Mouse (Mus musculus): ENCODE results near the gene Txndc2.
"Not testable (repeated sequence)": the region's sequence is repeated elsewhere in the genome, so short reads cannot be mapped to it uniquely, and the experiment has no call there.

Txndc2 gene

GRCm38 (mm10) chr17:65656731-65657130 is 14.8 kb upstream of the Txndc2 start:
- in situ Hi-C loops (cut with MboI; ENCODE audit: low sequenced_read_pairs), result no loop called here

DNA sequence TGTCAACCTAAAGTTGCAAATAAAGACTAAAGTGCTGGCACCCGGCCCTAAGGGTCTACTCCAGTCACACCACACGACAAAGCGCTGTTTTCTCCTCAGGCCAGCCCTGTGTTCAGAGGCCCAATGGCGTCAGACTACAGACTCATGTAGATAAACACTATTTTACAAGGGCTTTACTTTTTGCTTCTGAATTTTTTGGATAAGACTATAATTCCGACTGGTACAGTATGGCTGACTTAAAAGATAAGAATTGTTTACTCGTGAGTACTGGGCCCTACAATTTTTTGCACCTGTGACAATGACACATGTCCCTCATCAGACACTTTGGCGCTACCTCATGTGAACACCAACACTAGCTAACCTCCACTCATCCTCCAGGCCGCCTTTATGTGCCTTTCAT is 14.1 kb upstream of the Txndc2 start:
- in situ Hi-C loops (cut with MboI; ENCODE audit: low sequenced_read_pairs), result no loop called here

- in situ Hi-C loops (cut with MboI; ENCODE audit: low sequenced_read_pairs), result no loop called here
Measured at GRCm38 (mm10) chr17:65655608-65656007, 13.6 kb upstream of the Txndc2 start.

GRCm38 (mm10) chr17:65650598-65650997 is 8.6 kb upstream of the Txndc2 start:
- in situ Hi-C loops (cut with MboI; ENCODE audit: low sequenced_read_pairs), result no loop called here

GRCm38 (mm10) chr17:65649175-65649493 is 7.2 kb upstream of the Txndc2 start:
- in situ Hi-C loops (cut with MboI; ENCODE audit: low sequenced_read_pairs), result no loop called here

DNA sequence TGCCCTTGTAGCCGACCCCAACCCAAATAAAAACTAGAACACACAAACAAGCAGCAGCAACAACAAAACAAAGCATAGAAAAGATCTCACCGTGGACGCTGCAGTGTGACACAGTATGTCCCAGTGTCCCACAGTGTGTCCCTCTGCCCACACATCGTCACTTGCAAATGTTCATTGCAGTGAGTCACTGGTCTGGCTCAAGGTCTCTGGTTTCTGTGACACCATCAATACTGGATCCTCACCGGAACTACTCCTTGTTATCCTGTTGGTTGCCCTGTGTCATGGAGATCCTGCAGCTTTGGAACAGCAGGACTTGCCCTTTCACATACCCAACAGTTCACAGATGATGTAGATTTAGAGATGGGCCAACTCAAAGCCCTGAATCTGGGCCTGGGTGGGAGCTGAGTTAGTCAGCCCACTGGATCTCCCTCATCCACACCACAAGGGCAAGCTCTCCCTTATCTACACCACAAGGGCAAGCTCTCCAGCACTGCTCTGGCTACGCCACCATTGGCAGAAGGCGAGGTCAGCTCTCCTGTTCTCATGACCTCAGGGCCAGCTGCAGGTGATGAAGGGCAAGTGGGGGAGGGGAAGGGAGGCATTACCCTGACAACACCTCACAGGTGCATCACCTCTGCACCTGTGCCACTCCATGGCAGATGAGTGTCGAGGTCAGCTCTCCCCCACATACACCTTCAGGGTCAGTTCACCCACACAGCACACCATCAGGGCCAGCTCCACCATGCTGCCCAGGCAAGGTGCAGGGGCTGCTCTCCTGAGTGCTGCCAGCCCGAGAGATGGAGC is 6.6 kb upstream of the Txndc2 start:
- in situ Hi-C loops (cut with MboI; ENCODE audit: low sequenced_read_pairs), result no loop called here

DNA sequence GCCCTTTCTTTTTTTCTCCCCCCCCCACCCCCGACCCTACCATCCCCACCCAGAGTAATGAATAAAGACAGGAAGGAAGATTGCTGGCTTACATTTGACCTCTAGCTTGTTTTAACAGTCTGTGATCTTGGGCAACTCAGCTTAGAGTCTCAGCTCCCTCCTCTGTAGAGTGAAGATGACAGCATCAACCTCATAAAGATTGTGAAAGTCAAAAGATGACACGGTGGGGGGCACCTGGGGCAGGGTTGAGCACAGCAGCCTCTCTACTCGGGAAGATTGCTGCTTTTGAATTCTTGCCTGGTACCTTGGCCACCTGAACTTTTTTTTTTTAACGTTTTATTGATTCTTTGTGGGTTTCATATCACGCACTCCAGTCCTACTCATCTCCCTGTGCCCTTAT is 6.0 kb upstream of the Txndc2 start:
- in situ Hi-C loops (cut with MboI; ENCODE audit: low sequenced_read_pairs), result no loop called here

GRCm38 (mm10) chr17:65647226-65647625 is 5.3 kb upstream of the Txndc2 start:
- in situ Hi-C loops (cut with MboI; ENCODE audit: low sequenced_read_pairs), result no loop called here

GRCm38 (mm10) chr17:65643579-65643978 is 1.6 kb upstream of the Txndc2 start:
- in situ Hi-C loops (cut with MboI; ENCODE audit: low sequenced_read_pairs), result no loop called here

- in situ Hi-C loops (cut with MboI; ENCODE audit: low sequenced_read_pairs), result no loop called here
Measured at GRCm38 (mm10) chr17:65643051-65643521, 1.1 kb upstream of the Txndc2 start.

DNA sequence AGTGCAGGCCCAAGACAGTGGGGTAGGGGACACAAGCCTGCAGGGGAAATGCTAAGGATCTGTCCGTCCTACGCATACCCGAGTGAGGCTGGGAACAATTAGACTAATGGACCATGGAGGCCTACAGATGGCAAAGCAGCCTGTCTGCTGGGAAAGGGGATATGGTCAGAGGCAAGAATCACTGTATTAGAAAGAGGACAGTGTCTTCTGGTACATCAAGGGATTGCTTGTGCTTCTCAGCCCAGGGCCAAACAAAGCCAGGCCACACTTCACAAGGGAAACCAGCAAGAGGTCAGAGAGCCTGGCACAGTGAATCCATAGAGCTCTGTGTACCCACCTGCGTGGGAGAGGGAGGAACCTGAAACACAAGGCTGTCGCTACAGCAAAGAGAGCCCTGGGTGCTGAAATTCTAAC is 617 bp upstream of the Txndc2 start:
- in situ Hi-C loops (cut with MboI; ENCODE audit: low sequenced_read_pairs), result no loop called here

GRCm38 (mm10) chr17:65639144-65639543 is 2.8 kb downstream of the Txndc2 start:
- in situ Hi-C loops (cut with MboI; ENCODE audit: low sequenced_read_pairs), result no loop called here

DNA sequence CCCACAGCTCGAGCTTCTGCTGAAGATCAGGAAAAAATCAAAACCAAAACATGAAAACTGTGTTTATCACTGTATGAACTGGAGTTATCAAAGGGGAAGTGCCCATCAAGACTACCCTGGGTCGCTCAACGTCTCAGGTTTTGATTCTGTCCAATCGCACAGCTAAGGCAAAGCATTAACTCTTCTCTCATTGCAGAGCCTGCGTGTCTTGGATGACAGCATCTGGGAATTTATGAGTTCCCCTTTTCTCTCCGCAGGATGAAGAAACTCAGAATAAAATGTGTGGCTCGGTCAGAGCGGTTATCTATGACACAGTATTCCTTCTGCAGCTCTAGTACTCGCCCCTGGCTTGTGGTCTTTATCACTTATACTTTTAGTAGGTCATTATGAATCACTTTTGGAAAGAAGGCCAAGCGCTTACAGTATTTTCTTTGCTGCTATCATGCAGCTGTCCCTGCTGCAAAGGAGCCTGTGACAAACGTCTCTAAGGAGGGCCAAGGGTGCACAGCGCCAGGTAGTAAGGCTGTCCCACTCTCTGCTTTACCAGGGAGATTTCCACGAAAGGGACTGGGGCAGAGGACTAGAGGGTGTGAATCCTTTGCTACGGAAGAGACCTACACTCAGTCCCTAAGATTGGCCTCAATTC is 6.1 kb downstream of the Txndc2 start:
- in situ Hi-C loops (cut with MboI; ENCODE audit: low sequenced_read_pairs), result no loop called here

- in situ Hi-C loops (cut with MboI; ENCODE audit: low sequenced_read_pairs), result no loop called here
Measured at GRCm38 (mm10) chr17:65629943-65630342, 12.0 kb downstream of the Txndc2 start.

- in situ Hi-C loops (cut with MboI; ENCODE audit: low sequenced_read_pairs), result not testable (repeated sequence)
Measured at GRCm38 (mm10) chr17:65628823-65629532, 13.0 kb downstream of the Txndc2 start.

DNA sequence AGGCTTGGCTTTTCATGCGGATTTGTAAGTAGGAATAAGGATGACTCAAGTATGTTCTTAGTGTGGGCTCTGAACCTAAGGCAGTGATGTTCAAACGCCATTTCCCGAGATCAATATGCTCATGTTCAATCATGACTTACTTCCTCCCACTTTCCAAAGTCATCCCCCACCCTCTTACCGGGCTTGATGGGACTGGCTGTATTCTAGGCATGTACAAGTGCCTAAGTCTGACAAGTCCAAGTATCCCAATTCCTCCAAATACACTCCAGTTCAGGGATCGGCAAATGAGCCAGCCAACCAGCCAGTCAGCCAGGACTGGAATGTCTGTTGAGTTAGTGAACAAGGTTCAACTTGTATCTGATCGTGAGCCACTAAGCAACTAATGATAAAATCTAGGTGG is 15.7 kb downstream of the Txndc2 start:
- in situ Hi-C loops (cut with MboI; ENCODE audit: low sequenced_read_pairs), result no loop called here

- in situ Hi-C loops (cut with MboI; ENCODE audit: low sequenced_read_pairs), result no loop called here
Measured at GRCm38 (mm10) chr17:65625563-65625962, 16.4 kb downstream of the Txndc2 start.

- in situ Hi-C loops (cut with MboI; ENCODE audit: low sequenced_read_pairs), result no loop called here
Measured at GRCm38 (mm10) chr17:65623130-65623529, 18.8 kb downstream of the Txndc2 start.

GRCm38 (mm10) chr17:65618431-65618830 is 23.5 kb downstream of the Txndc2 start:
- in situ Hi-C loops (cut with MboI; ENCODE audit: low sequenced_read_pairs), result no loop called here

DNA sequence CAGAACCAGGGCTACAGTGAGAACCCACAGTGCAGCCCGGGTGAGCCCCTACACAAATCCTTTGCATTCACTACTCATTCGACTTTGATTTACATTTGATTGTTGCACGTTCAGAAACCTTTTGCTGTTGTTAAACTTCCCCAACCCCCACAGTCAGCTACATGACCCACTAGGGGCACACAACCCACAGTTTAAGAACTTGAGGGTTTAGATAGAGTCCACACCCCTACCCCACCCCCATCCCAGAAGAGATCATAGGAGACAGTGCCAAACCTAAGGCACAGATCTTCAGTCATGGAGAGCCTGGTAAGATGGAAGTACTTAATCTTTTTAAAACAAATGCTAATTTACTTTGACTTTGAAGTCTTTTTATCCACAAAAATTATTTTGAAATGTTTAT is 26.3 kb downstream of the Txndc2 start:
- in situ Hi-C loops (cut with MboI; ENCODE audit: low sequenced_read_pairs), result no loop called here

DNA sequence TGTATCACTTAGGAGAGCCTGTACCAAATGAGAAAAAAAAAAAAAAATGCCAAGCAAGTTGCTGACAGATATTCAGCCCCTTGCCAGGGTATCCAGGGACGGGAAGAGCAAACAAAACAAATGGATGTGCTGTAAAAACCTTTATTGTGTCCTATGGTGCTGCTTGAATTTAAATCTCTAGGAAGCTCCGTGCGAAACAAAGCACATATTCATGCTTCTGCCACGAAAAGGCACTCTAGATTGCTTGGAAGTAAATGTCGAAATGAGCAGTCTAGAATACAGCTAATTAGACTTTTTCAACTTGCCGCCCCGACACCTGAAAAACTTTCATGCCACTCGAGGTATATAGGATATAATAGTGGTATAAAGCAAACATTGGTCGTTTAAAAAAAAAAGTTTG is 27.5 kb downstream of the Txndc2 start:
- in situ Hi-C loops (cut with MboI; ENCODE audit: low sequenced_read_pairs), result no loop called here

Data from CH12F3 (cell line).